Mouse (Mus musculus): ENCODE data around the gene Cfap97d1. TPM values are rescaled to one million over a fixed set of nuclear protein-coding genes. Genes with fewer than 3 reads are reported as not detected.

The Cfap97d1 gene
- polyA plus RNA-seq, 1 experiment from 2014 or later = not detected

DNA sequence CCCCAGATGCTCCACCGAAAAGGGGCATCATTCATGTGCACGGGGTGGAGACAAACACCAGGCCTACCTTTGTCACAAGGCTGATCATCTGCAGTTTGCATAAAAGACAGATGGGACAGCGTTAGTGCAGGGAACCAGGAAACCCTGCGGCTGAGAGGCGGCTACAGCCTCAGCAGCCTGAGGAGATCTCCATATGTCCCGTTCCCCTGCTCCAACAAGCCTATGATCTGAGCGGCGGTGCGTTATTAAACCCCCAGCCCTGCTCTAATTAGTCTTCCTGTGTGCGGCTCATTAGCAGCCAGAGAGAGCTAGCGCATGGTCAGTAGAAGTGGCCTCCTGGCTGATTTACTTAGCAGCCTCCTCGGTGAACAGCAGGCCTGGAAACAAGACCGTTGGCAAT, 26.1 kb downstream of the Cfap97d1 start:
- DNase-seq (ENCODE audit: low spot score) (no peak), ATAC-seq (replicated peaks; ENCODE audit: low FRiP score, low read depth) (no peak)
- Histone ChIP-seq H3K27ac (no peak overlapping the region), H3K9ac (ENCODE audit: low read depth, low read length) (no peak overlapping the region), H3K9me3 (replicated peaks; ENCODE audit: low read length) (no peaks in the 10 kb centered on the region), H3K27me3 (ENCODE audit: insufficient read depth, low read length) (no peaks in the 10 kb centered on the region), H3K4me2 (ENCODE audit: low read length) (no peak overlapping the region), H3K36me3 (ENCODE audit: insufficient read depth, low read length) (no peaks in the 10 kb centered on the region), H3K4me1 (replicated peaks; ENCODE audit: insufficient read depth, low read length) (no peaks in the 10 kb centered on the region), H3K4me3 (replicated peaks; ENCODE audit: low read depth, low read length) (no peak overlapping the region)
- 55% methylated on average over 13 of the region's 13 CpGs for whole genome bisulfite sequencing
- TF ChIP-seq CTCF (IDR thresholded peaks at IDR 0.05; ENCODE audit: low read depth) = no peak

DNA sequence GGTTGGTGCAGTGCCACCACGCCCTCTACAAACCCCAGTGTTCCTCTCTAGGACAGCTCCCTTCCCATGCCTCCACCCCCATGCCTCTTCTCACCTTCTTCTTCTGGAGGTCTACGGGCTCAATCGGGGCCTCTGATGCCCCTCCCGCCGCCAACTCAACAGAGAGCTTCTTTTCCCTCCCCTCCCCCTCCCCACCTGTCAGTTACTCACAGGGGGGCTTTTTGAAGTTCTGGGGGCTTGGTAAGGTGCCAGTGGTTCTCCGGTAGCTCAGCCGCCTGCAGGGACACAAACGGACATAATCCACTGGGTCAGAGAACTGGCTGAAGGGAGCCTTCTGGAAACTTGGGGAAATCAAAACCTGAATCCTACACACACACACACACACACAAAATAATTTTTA, 27.4 kb downstream of the Cfap97d1 start:
- H3K27ac ChIP-seq = no peak overlapping the region
- no peak overlapping the region for H3K4me3 ChIP-seq (replicated peaks; ENCODE audit: low read depth, low read length)
- no peaks in the 10 kb centered on the region for H3K36me3 ChIP-seq (ENCODE audit: insufficient read depth, low read length)
- no peaks in the 10 kb centered on the region for H3K9me3 ChIP-seq (replicated peaks; ENCODE audit: low read length)
- DNase-seq (ENCODE audit: low spot score) (no peak), ATAC-seq (replicated peaks; ENCODE audit: low FRiP score, low read depth) (no peak)
- H3K4me2 ChIP-seq (ENCODE audit: low read length) = no peak overlapping the region
- no peaks in the 10 kb centered on the region for H3K4me1 ChIP-seq (replicated peaks; ENCODE audit: insufficient read depth, low read length)
- no peak for TF ChIP-seq CTCF (IDR thresholded peaks at IDR 0.05; ENCODE audit: low read depth)
- no peaks in the 10 kb centered on the region for H3K27me3 ChIP-seq (ENCODE audit: insufficient read depth, low read length)
- H3K9ac ChIP-seq (ENCODE audit: low read depth, low read length) = no peak overlapping the region
- WGBS = 86% methylated on average over 8 of the region's 8 CpGs

DNA sequence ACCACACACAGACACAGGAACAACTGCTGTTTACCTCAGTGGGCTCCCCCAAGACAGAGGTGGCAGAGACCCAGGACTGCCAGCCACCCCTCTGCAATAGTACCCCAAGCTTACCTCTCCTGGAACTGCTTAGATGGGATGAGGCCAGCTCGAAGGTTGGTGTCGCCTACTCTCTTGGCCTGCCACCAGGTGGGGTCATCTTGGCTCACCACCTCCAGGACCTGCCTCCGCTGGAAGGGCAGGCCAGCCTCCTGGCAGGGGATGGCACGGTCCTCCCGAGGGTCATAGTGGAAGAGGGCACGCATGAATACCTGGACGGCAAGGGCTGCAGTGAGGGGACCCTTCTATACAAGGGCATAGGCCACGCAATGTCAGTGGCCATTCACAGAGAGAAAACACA, 29.1 kb downstream of the Cfap97d1 start:
- no peaks in the 10 kb centered on the region for H3K27me3 ChIP-seq (ENCODE audit: insufficient read depth, low read length)
- H3K4me1 ChIP-seq (replicated peaks; ENCODE audit: insufficient read depth, low read length) = no peaks in the 10 kb centered on the region
- TF ChIP-seq CTCF (IDR thresholded peaks at IDR 0.05; ENCODE audit: low read depth) = peak; percentile 18; the same call in 1 of the 2 replicates
- H3K4me3 ChIP-seq (replicated peaks; ENCODE audit: low read depth, low read length) = no peak overlapping the region
- H3K9me3 ChIP-seq (replicated peaks; ENCODE audit: low read length) = no peaks in the 10 kb centered on the region
- ATAC-seq (replicated peaks; ENCODE audit: low FRiP score, low read depth) (no peak), DNase-seq (ENCODE audit: low spot score) (no peak)
- no peaks in the 10 kb centered on the region for H3K36me3 ChIP-seq (ENCODE audit: insufficient read depth, low read length)
- H3K27ac ChIP-seq = no peak overlapping the region
- H3K9ac ChIP-seq (ENCODE audit: low read depth, low read length) = no peak overlapping the region
- 70% methylated on average over 8 of the region's 8 CpGs for WGBS
- H3K4me2 ChIP-seq (ENCODE audit: low read length) = no peak overlapping the region

DNA sequence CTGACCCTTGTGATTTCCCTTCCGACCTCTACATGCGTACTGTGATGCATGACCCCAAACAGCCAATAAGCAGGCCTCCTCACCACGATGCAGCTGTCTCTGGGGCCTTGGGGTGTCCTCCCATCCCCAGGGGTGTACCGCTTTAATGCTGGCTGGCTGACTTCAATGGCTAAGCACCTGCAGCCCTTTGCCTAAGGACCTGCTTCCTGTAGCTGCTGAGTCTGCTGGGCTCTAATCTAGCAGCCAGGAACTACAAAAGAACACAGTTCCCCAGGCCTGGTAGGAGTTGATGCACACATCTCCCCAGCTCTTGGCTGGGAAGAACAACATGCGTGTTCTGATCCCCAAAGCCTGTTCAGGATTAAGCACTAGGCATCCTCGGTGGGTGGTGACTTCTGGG, 31.4 kb downstream of the Cfap97d1 start:
- ATAC-seq (replicated peaks; ENCODE audit: low FRiP score, low read depth) (no peak), DNase-seq (ENCODE audit: low spot score) (no peak)
- Histone ChIP-seq H3K9me3 (replicated peaks; ENCODE audit: low read length) (no peaks in the 10 kb centered on the region), H3K36me3 (ENCODE audit: insufficient read depth, low read length) (no peaks in the 10 kb centered on the region), H3K4me2 (ENCODE audit: low read length) (no peak overlapping the region), H3K4me3 (replicated peaks; ENCODE audit: low read depth, low read length) (no peak overlapping the region), H3K9ac (ENCODE audit: low read depth, low read length) (no peak overlapping the region), H3K27me3 (ENCODE audit: insufficient read depth, low read length) (no peaks in the 10 kb centered on the region), H3K27ac (no peak overlapping the region), H3K4me1 (replicated peaks; ENCODE audit: insufficient read depth, low read length) (no peaks in the 10 kb centered on the region)
- 63% methylated on average over 6 of the region's 6 CpGs for WGBS
- TF ChIP-seq CTCF (IDR thresholded peaks at IDR 0.05; ENCODE audit: low read depth) = no peak

DNA sequence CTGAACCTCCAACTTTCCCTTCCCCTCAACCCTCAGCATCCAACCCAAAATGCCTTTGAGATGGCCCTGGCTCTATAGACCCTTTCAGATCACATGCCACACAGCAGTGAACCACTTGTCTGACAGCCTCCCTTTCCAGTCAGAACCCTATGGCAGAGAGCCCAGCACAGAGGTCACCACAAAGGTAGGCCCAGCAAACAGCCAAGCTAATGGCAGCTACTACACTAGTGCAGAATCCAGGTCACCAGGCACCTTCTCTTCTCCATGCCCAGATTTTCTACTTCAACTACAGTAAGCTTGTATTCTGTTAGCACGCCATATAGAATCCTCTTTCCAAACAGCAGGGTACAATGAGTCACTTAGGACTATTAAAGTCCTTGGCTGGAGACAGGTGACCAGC, 32.1 kb downstream of the Cfap97d1 start:
- DNase-seq (ENCODE audit: low spot score) (no peak), ATAC-seq (replicated peaks; ENCODE audit: low FRiP score, low read depth) (no peak)
- H3K4me2 ChIP-seq (ENCODE audit: low read length) = no peak overlapping the region
- no peaks in the 10 kb centered on the region for H3K27me3 ChIP-seq (ENCODE audit: insufficient read depth, low read length)
- no peaks in the 10 kb centered on the region for H3K4me1 ChIP-seq (replicated peaks; ENCODE audit: insufficient read depth, low read length)
- H3K4me3 ChIP-seq (replicated peaks; ENCODE audit: low read depth, low read length) = no peak overlapping the region
- H3K9me3 ChIP-seq (replicated peaks; ENCODE audit: low read length) = no peaks in the 10 kb centered on the region
- TF ChIP-seq CTCF (IDR thresholded peaks at IDR 0.05; ENCODE audit: low read depth) = no peak
- H3K9ac ChIP-seq (ENCODE audit: low read depth, low read length) = no peak overlapping the region
- H3K36me3 ChIP-seq (ENCODE audit: insufficient read depth, low read length) = no peaks in the 10 kb centered on the region
- H3K27ac ChIP-seq = no peak overlapping the region
- WGBS = 100% methylated on average over 1 of the region's 1 CpGs

DNA sequence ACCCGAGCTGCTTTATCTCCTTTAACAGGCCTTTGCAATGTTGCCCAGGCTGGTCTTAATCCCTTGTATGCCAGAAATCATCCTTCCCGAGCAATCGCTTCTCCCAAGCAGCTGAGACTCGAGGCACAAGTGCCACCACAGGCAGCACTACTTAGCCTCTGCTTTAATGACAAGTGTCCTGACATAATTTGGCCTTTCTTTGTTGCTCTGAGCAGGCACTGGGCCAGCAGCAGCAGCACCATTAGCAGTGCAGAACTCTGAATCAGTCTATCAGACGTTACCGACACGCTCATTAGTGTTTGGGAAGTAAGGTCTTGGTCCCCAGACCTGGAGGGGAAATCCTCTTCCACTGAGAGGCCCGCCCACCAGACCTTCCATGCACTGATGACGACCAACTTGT, 35.7 kb downstream of the Cfap97d1 start:
- TF ChIP-seq CTCF (IDR thresholded peaks at IDR 0.05; ENCODE audit: low read depth) = no peak
- Histone ChIP-seq H3K9me3 (replicated peaks; ENCODE audit: low read length) (no peaks in the 10 kb centered on the region), H3K9ac (ENCODE audit: low read depth, low read length) (no peak overlapping the region), H3K27ac (no peak overlapping the region), H3K4me3 (replicated peaks; ENCODE audit: low read depth, low read length) (no peak overlapping the region), H3K4me2 (ENCODE audit: low read length) (no peak overlapping the region), H3K27me3 (ENCODE audit: insufficient read depth, low read length) (no peaks in the 10 kb centered on the region), H3K4me1 (replicated peaks; ENCODE audit: insufficient read depth, low read length) (no peaks in the 10 kb centered on the region), H3K36me3 (ENCODE audit: insufficient read depth, low read length) (no peaks in the 10 kb centered on the region)
- 82% methylated on average over 9 of the region's 9 CpGs for WGBS
- ATAC-seq (replicated peaks; ENCODE audit: low FRiP score, low read depth) (no peak), DNase-seq (ENCODE audit: low spot score) (no peak)

DNA sequence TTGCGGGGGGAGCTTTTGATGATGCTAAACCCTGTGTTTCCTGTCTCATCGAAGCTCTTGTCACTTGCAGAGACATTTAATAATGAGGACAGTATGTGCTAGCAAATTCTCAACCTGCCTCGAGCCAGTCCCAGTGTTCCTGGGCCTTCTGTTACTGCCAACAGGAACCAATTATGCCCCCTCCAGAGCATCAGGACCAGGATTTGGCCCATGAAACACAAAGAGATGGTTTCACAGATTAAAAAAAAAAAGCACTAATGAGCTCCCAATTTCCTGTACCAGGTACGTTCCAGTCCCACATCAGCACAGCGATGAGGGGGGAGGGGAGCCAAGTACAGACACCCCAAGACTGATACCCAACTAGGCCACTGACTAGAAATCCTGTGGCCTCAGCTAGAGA, 37.1 kb downstream of the Cfap97d1 start:
- Histone ChIP-seq H3K27me3 (ENCODE audit: insufficient read depth, low read length) (no peaks in the 10 kb centered on the region), H3K27ac (no peak overlapping the region), H3K4me2 (ENCODE audit: low read length) (no peak overlapping the region), H3K9ac (ENCODE audit: low read depth, low read length) (no peak overlapping the region), H3K4me1 (replicated peaks; ENCODE audit: insufficient read depth, low read length) (no peaks in the 10 kb centered on the region), H3K4me3 (replicated peaks; ENCODE audit: low read depth, low read length) (no peak overlapping the region), H3K9me3 (replicated peaks; ENCODE audit: low read length) (no peaks in the 10 kb centered on the region), H3K36me3 (ENCODE audit: insufficient read depth, low read length) (no peaks in the 10 kb centered on the region)
- no peak for ATAC-seq (replicated peaks; ENCODE audit: low FRiP score, low read depth)
- no peak for DNase-seq (ENCODE audit: low spot score)
- 81% methylated on average over 5 of the region's 5 CpGs for WGBS
- no peak for TF ChIP-seq CTCF (IDR thresholded peaks at IDR 0.05; ENCODE audit: low read depth)

All from kidney, postnatal 0 days (tissue).